ENCODE assay signal across 8 mouse cellular contexts in genomic region chr9:108785416-108785815, GRCm38 (mm10). TPM values are rescaled to one million over a fixed set of nuclear protein-coding genes. Genes with fewer than 3 reads are reported as not detected.
DNase-seq lines count a peak whose midpoint lies in the region; ATAC-seq and TF ChIP-seq lines count a peak whose summit lies in the region.
"Had no signal": no experiment of that assay in that cellular context is flagged by ENCODE, and none has a peak within 500 bp of the region (broad histone marks: within the 10 kb centered on the region; RNA-seq: fewer than 3 reads in every experiment).

No protein-coding gene starts in this region.

- H3K27me3 ChIP-seq in lung, postnatal 0 days (replicated peaks; ENCODE audit: insufficient read depth, low read length): no peaks in the 10 kb centered on the region
- no peaks in the 10 kb centered on the region for H3K27me3 ChIP-seq in forebrain, embryonic 15.5 days
- no peaks in the 10 kb centered on the region for H3K27me3 ChIP-seq in liver, embryonic 16.5 days (ENCODE audit: control insufficient read depth, insufficient read depth, low read depth, low read length)

- no peak overlapping the region for H3K9ac ChIP-seq in lung, postnatal 0 days (replicated peaks; ENCODE audit: low read depth)
- peak overlapping the region; percentile 89 for H3K9ac ChIP-seq in forebrain, embryonic 15.5 days (replicated peaks)
- H3K9ac ChIP-seq in liver, embryonic 16.5 days (ENCODE audit: low read depth, low read length): no peak overlapping the region

- peaks cover 15% of the 10 kb centered on the region; the same call in 1 of the 2 replicates for H3K4me1 ChIP-seq in lung, postnatal 0 days (ENCODE audit: insufficient read depth, low read depth, low read length)
- peaks cover 61% of the 10 kb centered on the region for H3K4me1 ChIP-seq in forebrain, embryonic 15.5 days
- peaks cover 37% of the 10 kb centered on the region for H3K4me1 ChIP-seq in liver, embryonic 16.5 days (ENCODE audit: control insufficient read depth, low read depth, low read length)

- ATAC-seq in lung, postnatal 0 days: no peak
- no peak for ATAC-seq in forebrain, embryonic 15.5 days (replicated peaks)
- ATAC-seq in liver, embryonic 16.5 days (ENCODE audit: low read depth): no peak
- ATAC-seq in megakaryocyte progenitor cell, adult 5-6 weeks (replicated peaks; ENCODE audit: poor library complexity): no peak

- DNase-seq in lung, postnatal 0 days (ENCODE audit: low spot score): no peak
- DNase-seq in lung, postnatal 10 days: no peak
- no peak for DNase-seq in T-cell, adult 2 months (ENCODE audit: low spot score)
- DNase-seq in left cerebral cortex, postnatal 4 days: no peak
- DNase-seq: kidney, postnatal 14 days had no signal

- H3K36me3 ChIP-seq in lung, postnatal 0 days (ENCODE audit: insufficient read depth, low read length): no peaks in the 10 kb centered on the region
- no peaks in the 10 kb centered on the region for H3K36me3 ChIP-seq in forebrain, embryonic 15.5 days
- no peaks in the 10 kb centered on the region for H3K36me3 ChIP-seq in liver, embryonic 16.5 days (ENCODE audit: control insufficient read depth, insufficient read depth)

- no peak for TF ChIP-seq EP300 in lung, postnatal 0 days (IDR thresholded peaks at IDR 0.05)

- no peak overlapping the region for H3K27ac ChIP-seq in lung, postnatal 0 days (ENCODE audit: low read length)
- peak overlapping the region; percentile 94 for H3K27ac ChIP-seq in forebrain, embryonic 15.5 days (replicated peaks)
- peak overlapping the region; percentile 49 for H3K27ac ChIP-seq in liver, embryonic 16.5 days (ENCODE audit: low read length)

- H3K4me3 ChIP-seq in lung, postnatal 0 days (ENCODE audit: low read depth, low read length): no peak overlapping the region
- H3K4me3 ChIP-seq in forebrain, embryonic 15.5 days: peak overlapping the region; percentile 68
- peak overlapping the region; percentile 92 for H3K4me3 ChIP-seq in liver, embryonic 16.5 days (ENCODE audit: low read depth, low read length)

- H3K4me2 ChIP-seq in lung, postnatal 0 days (replicated peaks; ENCODE audit: low read depth, low read length): peak overlapping the region; percentile 71; the same call in 1 of the 2 replicates
- H3K4me2 ChIP-seq in forebrain, embryonic 15.5 days (replicated peaks): peak overlapping the region; percentile 81
- peak overlapping the region; percentile 66 for H3K4me2 ChIP-seq in liver, embryonic 16.5 days (ENCODE audit: low read depth, low read length)

- TF ChIP-seq CTCF in lung, postnatal 0 days (IDR thresholded peaks at IDR 0.05): no peak

- intact Hi-C loops in left cerebral cortex, postnatal 4 days (cut with DNase I): no loop called here

- no peaks in the 10 kb centered on the region for H3K9me3 ChIP-seq in lung, postnatal 0 days (ENCODE audit: low read length)
- H3K9me3 ChIP-seq in forebrain, embryonic 15.5 days: no peaks in the 10 kb centered on the region
- no peaks in the 10 kb centered on the region for H3K9me3 ChIP-seq in liver, embryonic 16.5 days (replicated peaks; ENCODE audit: control insufficient read depth, low read length)

RNA-seq across cellular contexts. Expression of gene Ip6k2, which starts 1.8 kb away (rescaled TPM):
- 40.4 and 48.1 TPM in 2 replicates for polyA plus RNA-seq in lung, postnatal 0 days (2015; fragmentation: Nextera tagmentation; extraction: Ambion mirVana)
- 206 and 208 TPM in 2 replicates for polyA plus RNA-seq in forebrain, embryonic 15.5 days (2015; fragmentation: Nextera tagmentation; extraction: Ambion mirVana)
- 12.4 and 13.6 TPM in 2 replicates for polyA plus RNA-seq in liver, embryonic 16.5 days (2015; fragmentation: Nextera tagmentation; extraction: Ambion mirVana)
- total RNA-seq in megakaryocyte progenitor cell, adult 5-6 weeks (2015): 12.9 and 21.1 TPM in 2 replicates
- 40.9 and 50.6 TPM in 2 replicates for total RNA-seq in megakaryocyte progenitor cell, adult 5-6 weeks (2017)
- total RNA-seq in left cerebral cortex, postnatal 4 days (2021): 100 to 1,000 TPM; 188 to 206 TPM

RNA-seq across cellular contexts. Expression of gene Nckipsd, which starts 22.8 kb away (rescaled TPM):
- polyA plus RNA-seq in lung, postnatal 0 days (2015; fragmentation: Nextera tagmentation; extraction: Ambion mirVana): 10.9 and 14.2 TPM in 2 replicates
- 21.1 and 21.2 TPM in 2 replicates for polyA plus RNA-seq in forebrain, embryonic 15.5 days (2015; fragmentation: Nextera tagmentation; extraction: Ambion mirVana)
- 3.5 and 3.6 TPM in 2 replicates for polyA plus RNA-seq in liver, embryonic 16.5 days (2015; fragmentation: Nextera tagmentation; extraction: Ambion mirVana)
- 8.4 and 8.7 TPM in 2 replicates for total RNA-seq in megakaryocyte progenitor cell, adult 5-6 weeks (2015)
- total RNA-seq in megakaryocyte progenitor cell, adult 5-6 weeks (2017): 5.0 and 5.5 TPM in 2 replicates
- total RNA-seq in left cerebral cortex, postnatal 4 days (2021): 10 to 100 TPM; 28.9 to 35.9 TPM

RNA-seq across cellular contexts. Expression of gene Celsr3, which starts 40.7 kb away (rescaled TPM):
- 0.08 and 0.17 TPM in 2 replicates for polyA plus RNA-seq in lung, postnatal 0 days (2015; fragmentation: Nextera tagmentation; extraction: Ambion mirVana)
- polyA plus RNA-seq in forebrain, embryonic 15.5 days (2015; fragmentation: Nextera tagmentation; extraction: Ambion mirVana): 16.7 and 20.0 TPM in 2 replicates
- polyA plus RNA-seq in liver, embryonic 16.5 days (2015; fragmentation: Nextera tagmentation; extraction: Ambion mirVana): 0.16 and 0.22 TPM in 2 replicates
- total RNA-seq in megakaryocyte progenitor cell, adult 5-6 weeks (2015): 4.5 and 5.4 TPM in 2 replicates
- total RNA-seq in megakaryocyte progenitor cell, adult 5-6 weeks (2017): 1.5 and 2.5 TPM in 2 replicates
- 100 to 1,000 TPM; 103 to 112 TPM for total RNA-seq in left cerebral cortex, postnatal 4 days (2021)

Comparison
In these comparisons a context has a peak if more than half of its experiments do, and no peak if none do; other contexts are left out.
1. RNA of gene Celsr3, which starts 40.7 kb away (polyA plus RNA-seq): 16.7 to 20.0 TPM in forebrain, embryonic 15.5 days; 0.16 to 0.22 TPM in liver, embryonic 16.5 days and 0.08 to 0.17 TPM in lung, postnatal 0 days; every median in the first group is over 10 times any median in the second.
2. Peak in every context shown above with its lines, with median percentiles within 50 percentile points of each other: H3K4me2 ChIP-seq.